In the genomic region with DNA sequence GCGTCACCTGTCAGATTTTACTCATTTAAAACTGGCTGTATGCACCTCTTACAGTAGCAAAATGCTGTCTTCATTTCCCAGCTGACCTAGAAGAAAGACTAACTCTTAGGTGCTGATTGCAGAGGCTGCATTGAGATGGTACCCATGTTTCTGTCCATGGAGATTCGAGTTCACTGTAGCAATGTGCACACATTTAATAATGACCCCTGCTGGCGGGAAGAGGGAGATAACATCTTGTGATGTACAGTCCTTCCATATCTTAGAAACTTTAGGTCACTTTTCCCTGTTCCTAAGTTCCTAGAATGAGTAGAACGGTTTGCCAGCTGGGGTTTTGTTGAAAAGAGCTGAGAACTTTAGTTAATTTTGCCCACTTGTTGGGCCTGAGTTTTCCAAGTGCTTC, we compare ENCODE assay signal across 11 mouse cellular contexts.
A peak's percentile ranks its signal among the peaks of the same experiment; 100 is the strongest.
DNase-seq lines count a peak whose midpoint lies in the region; ATAC-seq and TF ChIP-seq lines count a peak whose summit lies in the region.
"Had no signal": no experiment of that assay in that cellular context is flagged by ENCODE, and none has a peak within 500 bp of the region (broad histone marks: within the 10 kb centered on the region; RNA-seq: fewer than 3 reads in every experiment).

No protein-coding gene starts in this region.

- H3K4me3 ChIP-seq in layer of hippocampus, adult 2 months: no peak overlapping the region
- H3K4me3 ChIP-seq: limb, embryonic 12.5 days; megakaryocyte, embryonic 14.5 days; stomach, embryonic 15.5 days had no signal

- DNase-seq in cerebellum, postnatal 10 days: peak; percentile 29 to 31
- no peak for DNase-seq in cerebellum, adult 11 months
- DNase-seq in layer of hippocampus, adult 2 months (ENCODE audit: low spot score in 2 of 2): no peak
- no peak for DNase-seq in layer of hippocampus, adult 9-11 months
- peak; percentile 56 for DNase-seq in ZHBTc4 (ENCODE audit: low read depth, low spot score)
- DNase-seq in lung, postnatal 10 days: peak; percentile 44
- no peak for DNase-seq in left cerebral cortex, adult 9 months (ENCODE audit: low spot score in 2 of 2)

- H3K27ac ChIP-seq in layer of hippocampus, adult 2 months: no peak overlapping the region
- H3K27ac ChIP-seq: limb, embryonic 12.5 days; stomach, embryonic 15.5 days had no signal

- no peak for ATAC-seq in megakaryocyte-erythroid progenitor cell, adult 5-6 weeks (replicated peaks; ENCODE audit: low FRiP score, low TSS enrichment, poor library complexity, severe bottlenecking)

- TF ChIP-seq CTCF in layer of hippocampus, adult 2 months (conservative IDR thresholded peaks at IDR 0.05): peak; percentile 63

Comparison
In these comparisons a context has a peak if more than half of its experiments do, and no peak if none do; other contexts are left out.
1. DNase-seq: peak in cerebellum, postnatal 10 days (2 of 2), ZHBTc4 (single experiment) and lung, postnatal 10 days (single experiment); none in cerebellum, adult 11 months (single experiment), layer of hippocampus, adult 2 months (0 of 2), layer of hippocampus, adult 9-11 months (single experiment) and left cerebral cortex, adult 9 months (0 of 2).